In the genomic region with DNA sequence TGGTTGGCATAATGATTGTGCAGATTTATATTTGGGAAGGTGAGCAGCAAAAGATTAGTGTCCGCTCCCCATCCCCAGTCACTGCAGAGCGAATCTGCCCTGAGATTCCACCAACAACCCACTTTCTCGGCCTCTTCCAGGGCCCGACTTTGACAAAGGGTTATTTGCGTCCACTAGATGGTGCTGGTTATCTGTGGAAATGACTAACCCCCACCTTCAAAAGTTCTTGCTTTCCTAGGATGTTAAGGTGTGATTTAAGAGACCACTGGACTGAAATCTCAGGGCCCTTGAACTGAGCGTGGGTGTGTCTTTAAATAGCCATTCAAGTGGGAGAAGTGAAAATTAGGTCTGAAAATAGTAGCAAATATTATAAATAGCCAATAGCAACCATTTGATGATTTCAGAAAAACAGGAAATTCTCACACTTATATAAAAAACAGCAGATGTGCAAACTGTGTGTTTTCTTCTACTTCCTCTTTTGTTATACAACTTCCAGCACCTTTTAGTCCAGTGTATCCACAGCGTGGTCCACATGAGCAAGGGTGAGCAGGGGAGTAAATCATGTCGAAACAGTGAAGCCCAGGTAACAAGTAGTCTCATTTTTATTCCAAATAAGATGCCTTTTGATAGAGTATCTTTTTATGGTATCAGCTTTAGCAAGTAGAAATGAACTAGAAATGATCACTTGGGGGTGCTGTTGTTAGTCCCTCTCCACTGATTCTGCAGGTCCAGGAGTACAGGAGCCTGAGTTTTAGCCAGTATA, we compare ENCODE assay signal across 9 mouse cellular contexts. TPM values are rescaled to one million over a fixed set of nuclear protein-coding genes. Genes with fewer than 3 reads are reported as not detected.
DNase-seq lines count a peak whose midpoint lies in the region; ATAC-seq and TF ChIP-seq lines count a peak whose summit lies in the region.
"Had no signal": no experiment of that assay in that cellular context is flagged by ENCODE, and none has a peak within 500 bp of the region (broad histone marks: within the 10 kb centered on the region; RNA-seq: fewer than 3 reads in every experiment).

No protein-coding gene starts in this region.

- peak overlapping the region; percentile 48; the same call in 1 of the 2 replicates for H3K27ac ChIP-seq in liver, postnatal 0 days (ENCODE audit: low read depth)
- no peak overlapping the region for H3K27ac ChIP-seq in liver, embryonic 12.5 days
- peak overlapping the region; percentile 96 for H3K27ac ChIP-seq in bone marrow macrophage, adult 2 months (ENCODE audit: insufficient read depth, low read depth, low read length)
- H3K27ac ChIP-seq in embryonic facial prominence, embryonic 15.5 days (replicated peaks), result no peak overlapping the region
- no peak overlapping the region for H3K27ac ChIP-seq in hindbrain, postnatal 0 days

- H3K9me3 ChIP-seq in liver, postnatal 0 days (ENCODE audit: low read length), result no peaks in the 10 kb centered on the region
- H3K9me3 ChIP-seq in liver, embryonic 12.5 days (replicated peaks), result no peaks in the 10 kb centered on the region
- no peaks in the 10 kb centered on the region for H3K9me3 ChIP-seq in embryonic facial prominence, embryonic 15.5 days (replicated peaks)
- no peaks in the 10 kb centered on the region for H3K9me3 ChIP-seq in hindbrain, postnatal 0 days (ENCODE audit: low read length)

- ATAC-seq in liver, postnatal 0 days, result peak; percentile 54
- ATAC-seq in liver, embryonic 12.5 days, result no peak
- no peak for ATAC-seq in embryonic facial prominence, embryonic 15.5 days (ENCODE audit: insufficient number of reproducible peaks, low FRiP score, low TSS enrichment, low read depth)
- ATAC-seq in hindbrain, postnatal 0 days, result peak; percentile 64

- no peak for TF ChIP-seq POLR2A in bone marrow macrophage, adult 2 months (IDR thresholded peaks at IDR 0.05; ENCODE audit: borderline replicate concordance, low read depth, low read length)

- WGBS in liver, postnatal 0 days (ENCODE audit: insufficient replicate concordance), result 12% methylated on average over 8 of the region's 8 CpGs
- 15% methylated on average over 8 of the region's 8 CpGs for WGBS in liver, embryonic 12.5 days (ENCODE audit: insufficient replicate concordance)
- WGBS in embryonic facial prominence, embryonic 15.5 days, result 18% methylated on average over 8 of the region's 8 CpGs
- 19% methylated on average over 8 of the region's 8 CpGs for WGBS in hindbrain, postnatal 0 days

- no peaks in the 10 kb centered on the region for H3K36me3 ChIP-seq in liver, postnatal 0 days (replicated peaks; ENCODE audit: insufficient read depth, low read length)
- H3K36me3 ChIP-seq in liver, embryonic 12.5 days, result no peaks in the 10 kb centered on the region
- no peaks in the 10 kb centered on the region for H3K36me3 ChIP-seq in embryonic facial prominence, embryonic 15.5 days
- no peaks in the 10 kb centered on the region for H3K36me3 ChIP-seq in hindbrain, postnatal 0 days (ENCODE audit: insufficient read depth, low read length)

- peak; percentile 78 for TF ChIP-seq CTCF in liver, postnatal 0 days (IDR thresholded peaks at IDR 0.05; ENCODE audit: low read depth)
- TF ChIP-seq CTCF in bone marrow macrophage, adult 2 months (IDR thresholded peaks at IDR 0.05; ENCODE audit: low read depth, low read length), result no peak
- peak; percentile 86 for TF ChIP-seq CTCF in hindbrain, postnatal 0 days (IDR thresholded peaks at IDR 0.05; ENCODE audit: low read depth)

- no peak overlapping the region for H3K9ac ChIP-seq in liver, postnatal 0 days (replicated peaks)
- no peak overlapping the region for H3K9ac ChIP-seq in liver, embryonic 12.5 days
- no peak overlapping the region for H3K9ac ChIP-seq in embryonic facial prominence, embryonic 15.5 days
- no peak overlapping the region for H3K9ac ChIP-seq in hindbrain, postnatal 0 days (replicated peaks; ENCODE audit: low read length)

- TF ChIP-seq EP300 in liver, postnatal 0 days (IDR thresholded peaks at IDR 0.05; ENCODE audit: low read depth), result no peak; the same call in 1 of the 2 replicates

- no peaks in the 10 kb centered on the region for H3K27me3 ChIP-seq in liver, postnatal 0 days (ENCODE audit: insufficient read depth, low read length)
- H3K27me3 ChIP-seq in liver, embryonic 12.5 days (replicated peaks), result no peaks in the 10 kb centered on the region
- H3K27me3 ChIP-seq in embryonic facial prominence, embryonic 15.5 days, result no peaks in the 10 kb centered on the region
- H3K27me3 ChIP-seq in hindbrain, postnatal 0 days (ENCODE audit: insufficient read depth, low read length), result no peaks in the 10 kb centered on the region

- peak; percentile 37 for DNase-seq in liver, postnatal 0 days
- peak; percentile 85 for DNase-seq in hindbrain, postnatal 0 days (ENCODE audit: low spot score)
- DNase-seq in left cerebral cortex, postnatal 14 days (ENCODE audit: low spot score in 2 of 2), result peak; percentile 67 to 77
- peak; percentile 57 for DNase-seq in naive thymus-derived CD4-positive, alpha-beta T cell, adult 2 months (ENCODE audit: low read depth)
- DNase-seq in thymus, postnatal 14 days, result peak; percentile 48

- H3K4me3 ChIP-seq in liver, postnatal 0 days (ENCODE audit: low read depth, low read length), result no peak overlapping the region
- no peak overlapping the region for H3K4me3 ChIP-seq in liver, embryonic 12.5 days
- H3K4me3 ChIP-seq in bone marrow macrophage, adult 2 months (ENCODE audit: insufficient read depth, low read length), result peak overlapping the region; percentile 26
- H3K4me3 ChIP-seq in embryonic facial prominence, embryonic 15.5 days (replicated peaks), result no peak overlapping the region
- no peak overlapping the region for H3K4me3 ChIP-seq in hindbrain, postnatal 0 days (ENCODE audit: low read length)
- H3K4me3 ChIP-seq: erythroblast, embryonic 14.5 days had no signal

- intact Hi-C loops in left cerebral cortex, postnatal 14 days (cut with DNase I), result loop anchor here (2.0 to 10.0 kb wide), 6 partner anchors 75 to 621 kb away; partner anchors contain the start of genes Bub1b, Eif2ak4 and Srp14

- 0 out of 2 replicates have a peak, but pooled peaks cover 6% of the 10 kb centered on the region for H3K4me1 ChIP-seq in liver, postnatal 0 days (ENCODE audit: insufficient read depth)
- H3K4me1 ChIP-seq in liver, embryonic 12.5 days, result no peaks in the 10 kb centered on the region
- peaks cover 22% of the 10 kb centered on the region for H3K4me1 ChIP-seq in bone marrow macrophage, adult 2 months (ENCODE audit: control insufficient read depth, insufficient read depth, low read length)
- no peaks in the 10 kb centered on the region for H3K4me1 ChIP-seq in embryonic facial prominence, embryonic 15.5 days
- H3K4me1 ChIP-seq in hindbrain, postnatal 0 days (ENCODE audit: insufficient read depth, low read length), result no peaks in the 10 kb centered on the region

- no peak overlapping the region for H3K4me2 ChIP-seq in liver, postnatal 0 days (ENCODE audit: low read depth, low read length)
- H3K4me2 ChIP-seq in liver, embryonic 12.5 days, result no peak overlapping the region
- H3K4me2 ChIP-seq in embryonic facial prominence, embryonic 15.5 days (replicated peaks), result 0 out of 2 replicates have a peak overlapping the region, but pooled peaks have one; percentile 1
- no peak overlapping the region for H3K4me2 ChIP-seq in hindbrain, postnatal 0 days (ENCODE audit: low read depth, low read length)

RNA-seq across cellular contexts. Expression of gene Fsip1, which starts 6.6 kb away (rescaled TPM):
- 0.11 and 0.21 TPM in 2 replicates for polyA plus RNA-seq in liver, postnatal 0 days (2015; fragmentation: Nextera tagmentation; extraction: Ambion mirVana)
- 0.23 and 0.35 TPM in 2 replicates for polyA plus RNA-seq in liver, embryonic 12.5 days (2016; fragmentation: Nextera tagmentation; extraction: Ambion mirVana)
- 0.58 and 1.1 TPM in 2 replicates for polyA plus RNA-seq in bone marrow macrophage, adult 2 months (2012; ENCODE audit: insufficient read depth, insufficient read length, missing spikeins)
- 1.2 and 2.6 TPM in 2 replicates for polyA plus RNA-seq in embryonic facial prominence, embryonic 15.5 days (2015; fragmentation: Nextera tagmentation; extraction: Ambion mirVana)
- 0.58 and 1.5 TPM in 2 replicates for total RNA-seq in hindbrain, postnatal 0 days (2014; rRNA removed)
- 3.7 and 3.9 TPM in 2 replicates for polyA plus RNA-seq in hindbrain, postnatal 0 days (2015; fragmentation: Nextera tagmentation; extraction: Ambion mirVana)
- under 1 TPM; 0.66 to 0.77 TPM for total RNA-seq in left cerebral cortex, postnatal 14 days (2021)
- polyA plus RNA-seq: erythroblast, embryonic 14.5 days had no signal

Comparison
In these comparisons a context has a peak if more than half of its experiments do, and no peak if none do; other contexts are left out.
1. ATAC-seq: peak in liver, postnatal 0 days (single experiment) and hindbrain, postnatal 0 days (single experiment); none in liver, embryonic 12.5 days (single experiment) and embryonic facial prominence, embryonic 15.5 days (single experiment).
2. H3K27ac ChIP-seq: peak in liver, postnatal 0 days (single experiment) and bone marrow macrophage, adult 2 months (single experiment); none in liver, embryonic 12.5 days (single experiment), embryonic facial prominence, embryonic 15.5 days (single experiment) and hindbrain, postnatal 0 days (single experiment).
3. Peak in every context shown above with its lines, with median percentiles within 50 percentile points of each other: DNase-seq.